Mouse (Mus musculus): ENCODE data around the gene Hspg2.
"Not testable (repeated sequence)": the region's sequence is repeated elsewhere in the genome, so short reads cannot be mapped to it uniquely, and the experiment has no call there.

The Hspg2 gene

GRCm38 (mm10) chr4:137556673-137557210 lies 88.2 kb downstream of the Hspg2 start:
- DNase-seq (ENCODE audit: low spot score in 2 of 2), result no peak

- DNase-seq (ENCODE audit: low spot score in 2 of 2), result no peak
Measured at GRCm38 (mm10) chr4:137569873-137570272, 101.3 kb downstream of the Hspg2 start.

- DNase-seq (ENCODE audit: low spot score in 2 of 2), result no peak
Measured at GRCm38 (mm10) chr4:137574469-137574868, 105.9 kb downstream of the Hspg2 start, which contains the start of gene Ldlrad2. Gene Ldlrad2 (minus strand): TSS chr4:137574569.

GRCm38 (mm10) chr4:137577486-137577885 lies 108.9 kb downstream of the Hspg2 start:
- no peak for DNase-seq (ENCODE audit: low spot score in 2 of 2)

- DNase-seq (ENCODE audit: low spot score in 2 of 2), result peak in 1 of 2 experiments; percentile 8
Measured at GRCm38 (mm10) chr4:137578181-137578845, 109.7 kb downstream of the Hspg2 start.

GRCm38 (mm10) chr4:137579789-137580188 lies 111.2 kb downstream of the Hspg2 start:
- DNase-seq (ENCODE audit: low spot score in 2 of 2), result no peak

- no peak for DNase-seq (ENCODE audit: low spot score in 2 of 2)
Measured at GRCm38 (mm10) chr4:137580299-137580698, 111.7 kb downstream of the Hspg2 start.

- DNase-seq (ENCODE audit: low spot score in 2 of 2), result peak; percentile 16 to 17
Measured at GRCm38 (mm10) chr4:137581815-137582214, 113.2 kb downstream of the Hspg2 start.

GRCm38 (mm10) chr4:137589095-137589494 lies 120.5 kb downstream of the Hspg2 start:
- not testable (repeated sequence) for DNase-seq (ENCODE audit: low spot score in 2 of 2)

GRCm38 (mm10) chr4:137589586-137589985 lies 121.0 kb downstream of the Hspg2 start:
- DNase-seq (ENCODE audit: low spot score in 2 of 2), result no peak

GRCm38 (mm10) chr4:137590961-137591360 lies 122.4 kb downstream of the Hspg2 start:
- DNase-seq (ENCODE audit: low spot score in 2 of 2), result no peak

GRCm38 (mm10) chr4:137593601-137594495 lies 125.3 kb downstream of the Hspg2 start, which contains the start of gene Usp48:
Gene Usp48 (plus strand): TSS chr4:137593755.
- peak; percentile 99 for DNase-seq (ENCODE audit: low spot score in 2 of 2)

GRCm38 (mm10) chr4:137594496-137595270 lies 126.1 kb downstream of the Hspg2 start:
- DNase-seq (ENCODE audit: low spot score in 2 of 2), result peak; percentile 61 to 62

- DNase-seq (ENCODE audit: low spot score in 2 of 2), result no peak
Measured at GRCm38 (mm10) chr4:137597098-137597630, 128.6 kb downstream of the Hspg2 start.

- no peak for DNase-seq (ENCODE audit: low spot score in 2 of 2)
Measured at GRCm38 (mm10) chr4:137598577-137598976, 130.0 kb downstream of the Hspg2 start.

- peak; percentile 8 to 20 for DNase-seq (ENCODE audit: low spot score in 2 of 2)
Measured at GRCm38 (mm10) chr4:137603449-137604171, 135.0 kb downstream of the Hspg2 start.

- DNase-seq (ENCODE audit: low spot score in 2 of 2), result no peak
Measured at GRCm38 (mm10) chr4:137607023-137607422, 138.5 kb downstream of the Hspg2 start.

- no peak for DNase-seq (ENCODE audit: low spot score in 2 of 2)
Measured at GRCm38 (mm10) chr4:137609281-137609680, 140.7 kb downstream of the Hspg2 start.

- DNase-seq (ENCODE audit: low spot score in 2 of 2), result peak; percentile 53 to 66
Measured at GRCm38 (mm10) chr4:137609702-137610101, 141.1 kb downstream of the Hspg2 start.

- DNase-seq (ENCODE audit: low spot score in 2 of 2), result no peak
Measured at GRCm38 (mm10) chr4:137610256-137610655, 141.7 kb downstream of the Hspg2 start.

Data from spleen, postnatal 36 days (tissue).